Mouse (Mus musculus): ENCODE data around the gene Ano2.

DNA sequence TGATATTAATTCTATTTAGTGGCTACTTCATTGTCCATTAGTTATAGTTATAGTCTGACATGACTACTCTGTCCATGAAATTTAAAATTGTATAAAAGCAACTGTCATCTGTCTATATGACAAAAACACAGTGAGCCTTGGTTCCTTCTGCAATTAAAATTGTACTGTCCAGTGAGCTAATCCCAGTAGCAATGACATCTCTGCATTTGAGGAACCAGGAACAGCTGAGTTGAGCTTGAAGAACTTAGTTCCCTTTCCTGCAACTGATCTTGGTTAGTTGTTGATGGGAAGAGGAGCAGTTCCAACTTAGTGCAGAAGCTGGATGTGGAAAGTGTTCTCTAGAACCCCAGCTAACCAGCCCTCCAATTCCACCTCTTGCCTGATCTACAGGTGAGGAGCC is 4.8 kb upstream of the Ano2 start:
- TF ChIP-seq CTCF (conservative IDR thresholded peaks at IDR 0.05; ENCODE audit: low read length) = no peak
- no peak for TF ChIP-seq POU5F1 (IDR thresholded peaks at IDR 0.05; ENCODE audit: borderline replicate concordance, low read length)
